Mouse (Mus musculus): Measurements from ENCODE around the gene Arpc3. TPM values are rescaled to one million over a fixed set of nuclear protein-coding genes. Genes with fewer than 3 reads are reported as not detected.

Gene Arpc3
- polyA plus RNA-seq, 1 experiment from 2014 or later = 122 TPM

GRCm38 (mm10) chr5:122439400-122440094 lies 47.9 kb downstream of the Arpc3 start:
- Histone ChIP-seq H3K36me3 (ENCODE audit: control insufficient read depth, insufficient read depth, low read length) (peaks cover 90% of the 10 kb centered on the region), H3K9me3 (ENCODE audit: control insufficient read depth, low read length) (no peaks in the 10 kb centered on the region), H3K4me1 (replicated peaks; ENCODE audit: control insufficient read depth, insufficient read depth, low read length) (no peaks in the 10 kb centered on the region), H3K4me3 (ENCODE audit: low read depth, low read length) (no peak overlapping the region), H3K27ac (ENCODE audit: low read depth, low read length) (no peak overlapping the region; the same call in 1 of the 2 replicates), H3K4me2 (no peak overlapping the region), H3K9ac (ENCODE audit: low read depth, low read length) (no peak overlapping the region), H3K27me3 (replicated peaks; ENCODE audit: control insufficient read depth, insufficient read depth, low read length) (no peaks in the 10 kb centered on the region)
- ATAC-seq (replicated peaks; ENCODE audit: low FRiP score) = no peak
- no peak for DNase-seq (ENCODE audit: low spot score)
- WGBS = 89% methylated on average over 19 of the region's 19 CpGs

DNA sequence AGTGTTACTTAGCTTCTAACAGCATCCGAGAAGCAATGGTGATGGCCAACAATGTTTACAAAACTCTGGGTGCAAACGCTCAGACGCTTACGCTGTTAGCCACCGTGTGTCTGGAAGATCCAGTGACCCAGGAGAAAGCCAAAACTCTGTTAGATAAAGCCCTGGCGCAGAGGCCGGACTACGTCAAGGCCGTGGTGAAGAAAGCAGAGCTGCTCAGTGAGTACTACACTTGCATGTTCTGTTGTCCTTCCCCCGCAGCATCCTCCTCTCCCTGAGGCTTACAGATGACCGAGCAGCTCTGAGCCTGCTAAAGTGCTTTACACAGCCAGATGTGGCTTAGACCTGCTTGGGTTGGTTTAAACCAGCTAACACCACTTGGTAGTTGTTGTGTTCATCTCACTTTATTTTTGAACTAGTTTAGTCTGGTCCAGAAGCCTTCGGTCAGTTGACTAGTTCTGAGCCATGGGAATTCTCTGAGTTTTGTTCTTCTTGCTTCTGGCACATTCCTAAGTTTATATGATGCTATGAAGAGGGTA lies 48.5 kb downstream of the Arpc3 start:
- no peaks in the 10 kb centered on the region for H3K4me1 ChIP-seq (replicated peaks; ENCODE audit: control insufficient read depth, insufficient read depth, low read length)
- no peaks in the 10 kb centered on the region for H3K27me3 ChIP-seq (replicated peaks; ENCODE audit: control insufficient read depth, insufficient read depth, low read length)
- no peak overlapping the region for H3K4me2 ChIP-seq
- WGBS = 94% methylated on average over 12 of the region's 12 CpGs
- no peak overlapping the region for H3K4me3 ChIP-seq (ENCODE audit: low read depth, low read length)
- no peaks in the 10 kb centered on the region for H3K9me3 ChIP-seq (ENCODE audit: control insufficient read depth, low read length)
- H3K9ac ChIP-seq (ENCODE audit: low read depth, low read length) = no peak overlapping the region
- H3K27ac ChIP-seq (ENCODE audit: low read depth, low read length) = no peak overlapping the region
- no peak for ATAC-seq (replicated peaks; ENCODE audit: low FRiP score)
- peaks cover 91% of the 10 kb centered on the region for H3K36me3 ChIP-seq (ENCODE audit: control insufficient read depth, insufficient read depth, low read length)
- no peak for DNase-seq (ENCODE audit: low spot score)

DNA sequence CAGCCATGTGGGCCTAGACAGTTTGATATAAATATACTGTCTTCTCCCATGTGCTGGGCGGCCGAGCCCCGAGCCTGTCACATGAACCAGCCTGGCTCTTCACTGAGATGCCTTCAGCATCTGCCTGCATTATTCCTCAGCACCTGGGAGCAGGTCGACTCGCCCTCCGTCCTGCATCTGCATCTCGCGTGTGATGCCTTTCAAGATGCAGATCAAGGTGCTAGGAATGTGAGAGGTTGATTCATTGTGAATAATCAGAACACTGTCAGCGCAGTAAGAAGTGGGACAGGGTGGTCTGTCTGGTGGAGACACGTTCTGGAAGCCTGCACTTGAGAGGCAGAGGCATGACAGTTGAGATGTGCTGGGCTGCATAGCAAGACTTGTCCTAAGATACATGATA lies 52.8 kb downstream of the Arpc3 start:
- no peaks in the 10 kb centered on the region for H3K4me1 ChIP-seq (replicated peaks; ENCODE audit: control insufficient read depth, insufficient read depth, low read length)
- H3K36me3 ChIP-seq (ENCODE audit: control insufficient read depth, insufficient read depth, low read length) = peaks cover 55% of the 10 kb centered on the region
- ATAC-seq (replicated peaks; ENCODE audit: low FRiP score) (no peak), DNase-seq (ENCODE audit: low spot score) (no peak)
- H3K4me3 ChIP-seq (ENCODE audit: low read depth, low read length) = no peak overlapping the region
- H3K4me2 ChIP-seq = no peak overlapping the region
- no peaks in the 10 kb centered on the region for H3K9me3 ChIP-seq (ENCODE audit: control insufficient read depth, low read length)
- no peak overlapping the region for H3K9ac ChIP-seq (ENCODE audit: low read depth, low read length)
- no peak overlapping the region for H3K27ac ChIP-seq (ENCODE audit: low read depth, low read length)
- 91% methylated on average over 10 of the region's 10 CpGs for WGBS
- no peaks in the 10 kb centered on the region for H3K27me3 ChIP-seq (replicated peaks; ENCODE audit: control insufficient read depth, insufficient read depth, low read length)

- Histone ChIP-seq H3K36me3 (ENCODE audit: control insufficient read depth, insufficient read depth, low read length) (peaks cover 49% of the 10 kb centered on the region), H3K27me3 (replicated peaks; ENCODE audit: control insufficient read depth, insufficient read depth, low read length) (no peaks in the 10 kb centered on the region), H3K9me3 (ENCODE audit: control insufficient read depth, low read length) (no peaks in the 10 kb centered on the region), H3K4me1 (replicated peaks; ENCODE audit: control insufficient read depth, insufficient read depth, low read length) (no peaks in the 10 kb centered on the region), H3K27ac (ENCODE audit: low read depth, low read length) (no peak overlapping the region; the same call in 1 of the 2 replicates), H3K4me3 (ENCODE audit: low read depth, low read length) (no peak overlapping the region), H3K9ac (ENCODE audit: low read depth, low read length) (no peak overlapping the region), H3K4me2 (no peak overlapping the region)
- 91% methylated on average over 11 of the region's 11 CpGs for WGBS
- no peak for ATAC-seq (replicated peaks; ENCODE audit: low FRiP score)
- no peak for DNase-seq (ENCODE audit: low spot score)
These were observed 53.5 kb downstream of the Arpc3 start for GRCm38 (mm10) chr5:122445051-122445610.

GRCm38 (mm10) chr5:122447857-122448256 lies 56.2 kb downstream of the Arpc3 start:
- Histone ChIP-seq H3K9me3 (ENCODE audit: control insufficient read depth, low read length) (no peaks in the 10 kb centered on the region), H3K4me2 (no peak overlapping the region), H3K27ac (ENCODE audit: low read depth, low read length) (no peak overlapping the region), H3K27me3 (replicated peaks; ENCODE audit: control insufficient read depth, insufficient read depth, low read length) (no peaks in the 10 kb centered on the region), H3K4me1 (replicated peaks; ENCODE audit: control insufficient read depth, insufficient read depth, low read length) (no peaks in the 10 kb centered on the region), H3K36me3 (ENCODE audit: control insufficient read depth, insufficient read depth, low read length) (peaks cover 28% of the 10 kb centered on the region), H3K9ac (ENCODE audit: low read depth, low read length) (no peak overlapping the region), H3K4me3 (ENCODE audit: low read depth, low read length) (no peak overlapping the region)
- WGBS = 92% methylated on average over 8 of the region's 8 CpGs
- no peak for DNase-seq (ENCODE audit: low spot score)
- ATAC-seq (replicated peaks; ENCODE audit: low FRiP score) = no peak

GRCm38 (mm10) chr5:122448869-122449268 lies 57.2 kb downstream of the Arpc3 start:
- Histone ChIP-seq H3K36me3 (ENCODE audit: control insufficient read depth, insufficient read depth, low read length) (peaks cover 28% of the 10 kb centered on the region), H3K27ac (ENCODE audit: low read depth, low read length) (no peak overlapping the region), H3K4me1 (replicated peaks; ENCODE audit: control insufficient read depth, insufficient read depth, low read length) (no peaks in the 10 kb centered on the region), H3K4me2 (no peak overlapping the region), H3K9ac (ENCODE audit: low read depth, low read length) (no peak overlapping the region), H3K27me3 (replicated peaks; ENCODE audit: control insufficient read depth, insufficient read depth, low read length) (no peaks in the 10 kb centered on the region), H3K4me3 (ENCODE audit: low read depth, low read length) (no peak overlapping the region), H3K9me3 (ENCODE audit: control insufficient read depth, low read length) (no peaks in the 10 kb centered on the region)
- ATAC-seq (replicated peaks; ENCODE audit: low FRiP score) (no peak), DNase-seq (ENCODE audit: low spot score) (no peak)
- WGBS = 79% methylated on average over 5 of the region's 5 CpGs

DNA sequence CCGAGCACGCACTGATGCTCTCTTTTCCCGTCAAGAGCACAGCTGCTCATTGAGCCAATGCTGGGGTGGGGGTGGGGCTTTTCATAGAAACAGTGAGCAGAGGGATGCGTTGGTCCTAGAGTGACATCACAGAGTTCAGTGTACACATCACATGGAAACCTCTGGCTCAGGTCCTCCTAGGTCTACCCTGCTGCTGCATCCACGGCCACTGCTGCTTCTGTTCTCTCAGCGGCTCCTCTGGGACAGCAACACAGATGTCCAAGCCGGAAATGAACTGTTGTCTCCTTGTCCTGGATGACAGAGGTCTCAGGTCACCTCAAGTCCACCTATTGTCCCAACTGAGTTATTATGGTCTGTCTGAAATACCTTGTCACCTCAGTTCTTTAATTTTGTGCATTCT lies 58.3 kb downstream of the Arpc3 start:
- DNase-seq (ENCODE audit: low spot score) = no peak
- no peaks in the 10 kb centered on the region for H3K9me3 ChIP-seq (ENCODE audit: control insufficient read depth, low read length)
- WGBS = 83% methylated on average over 7 of the region's 7 CpGs
- H3K9ac ChIP-seq (ENCODE audit: low read depth, low read length) = no peak overlapping the region
- H3K4me1 ChIP-seq (replicated peaks; ENCODE audit: control insufficient read depth, insufficient read depth, low read length) = no peaks in the 10 kb centered on the region
- no peak overlapping the region for H3K4me3 ChIP-seq (ENCODE audit: low read depth, low read length)
- H3K36me3 ChIP-seq (ENCODE audit: control insufficient read depth, insufficient read depth, low read length) = peaks cover 25% of the 10 kb centered on the region; the same call in 1 of the 2 replicates
- no peak overlapping the region for H3K4me2 ChIP-seq
- no peak overlapping the region for H3K27ac ChIP-seq (ENCODE audit: low read depth, low read length)
- ATAC-seq (replicated peaks; ENCODE audit: low FRiP score) = no peak
- no peaks in the 10 kb centered on the region for H3K27me3 ChIP-seq (replicated peaks; ENCODE audit: control insufficient read depth, insufficient read depth, low read length)

GRCm38 (mm10) chr5:122450913-122451317 lies 59.2 kb downstream of the Arpc3 start:
- ATAC-seq (replicated peaks; ENCODE audit: low FRiP score) (no peak), DNase-seq (ENCODE audit: low spot score) (no peak)
- Histone ChIP-seq H3K4me1 (replicated peaks; ENCODE audit: control insufficient read depth, insufficient read depth, low read length) (no peaks in the 10 kb centered on the region), H3K4me2 (no peak overlapping the region), H3K36me3 (ENCODE audit: control insufficient read depth, insufficient read depth, low read length) (peaks cover 27% of the 10 kb centered on the region), H3K27ac (ENCODE audit: low read depth, low read length) (no peak overlapping the region), H3K4me3 (ENCODE audit: low read depth, low read length) (no peak overlapping the region), H3K9me3 (ENCODE audit: control insufficient read depth, low read length) (no peaks in the 10 kb centered on the region), H3K9ac (ENCODE audit: low read depth, low read length) (no peak overlapping the region), H3K27me3 (replicated peaks; ENCODE audit: control insufficient read depth, insufficient read depth, low read length) (no peaks in the 10 kb centered on the region)
- 70% methylated on average over 5 of the region's 5 CpGs for WGBS

GRCm38 (mm10) chr5:122451324-122451723 lies 59.6 kb downstream of the Arpc3 start:
- no peak for DNase-seq (ENCODE audit: low spot score)
- H3K36me3 ChIP-seq (ENCODE audit: control insufficient read depth, insufficient read depth, low read length) = peaks cover 27% of the 10 kb centered on the region
- 84% methylated on average over 5 of the region's 5 CpGs for whole genome bisulfite sequencing

More at GRCm38 (mm10) chr5:122451324-122451723, 59.6 kb downstream of the Arpc3 start:
- Histone ChIP-seq H3K9ac (ENCODE audit: low read depth, low read length) (no peak overlapping the region), H3K4me1 (replicated peaks; ENCODE audit: control insufficient read depth, insufficient read depth, low read length) (no peaks in the 10 kb centered on the region), H3K9me3 (ENCODE audit: control insufficient read depth, low read length) (no peaks in the 10 kb centered on the region), H3K27me3 (replicated peaks; ENCODE audit: control insufficient read depth, insufficient read depth, low read length) (no peaks in the 10 kb centered on the region), H3K4me2 (no peak overlapping the region), H3K27ac (ENCODE audit: low read depth, low read length) (no peak overlapping the region), H3K4me3 (ENCODE audit: low read depth, low read length) (no peak overlapping the region)
- ATAC-seq (replicated peaks; ENCODE audit: low FRiP score) = no peak

Data from liver, embryonic 11.5 days (tissue).